ENCODE assay signal across 9 mouse cellular contexts in the genomic region with DNA sequence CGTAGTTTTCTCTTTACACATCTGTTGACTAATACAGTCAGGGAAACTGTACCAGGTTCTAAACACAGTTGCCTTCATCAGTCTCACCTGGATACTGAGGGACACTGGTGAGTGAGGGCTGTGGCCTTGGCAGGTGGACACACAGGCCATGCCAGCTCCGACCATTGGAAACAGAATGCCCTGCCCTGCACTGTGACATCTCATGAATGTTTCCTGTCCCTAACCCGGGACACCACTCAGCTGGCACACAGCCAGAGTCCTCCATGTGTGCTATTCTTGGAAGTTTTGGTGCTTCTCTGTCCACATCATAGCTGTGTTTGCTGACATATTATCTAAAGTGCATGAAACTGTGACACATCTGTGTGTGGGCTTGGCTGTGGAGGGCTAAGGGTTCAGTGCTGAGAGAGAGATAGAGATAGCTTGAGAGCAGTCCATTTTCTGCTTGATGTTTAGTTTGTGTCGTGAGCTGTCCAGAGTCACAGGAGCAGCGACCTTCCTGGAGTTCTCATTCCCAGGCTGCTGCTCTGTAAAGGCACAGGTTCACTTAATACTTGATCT. TPM values are rescaled to one million over a fixed set of nuclear protein-coding genes. Genes with fewer than 3 reads are reported as not detected.
DNase-seq lines count a peak whose midpoint lies in the region; ATAC-seq and TF ChIP-seq lines count a peak whose summit lies in the region.
"Had no signal": no experiment of that assay in that cellular context is flagged by ENCODE, and none has a peak within 500 bp of the region (broad histone marks: within the 10 kb centered on the region; RNA-seq: fewer than 3 reads in every experiment).

No protein-coding gene starts in this region.

- H3K27me3 ChIP-seq in heart, embryonic 11.5 days (ENCODE audit: control insufficient read depth, insufficient read depth, low read length) = no peaks in the 10 kb centered on the region
- no peaks in the 10 kb centered on the region for H3K27me3 ChIP-seq in intestine, postnatal 0 days (replicated peaks; ENCODE audit: control insufficient read depth, insufficient read depth, low read length)

- no peak for ATAC-seq in heart, embryonic 11.5 days (replicated peaks; ENCODE audit: insufficient number of reproducible peaks, low FRiP score, low TSS enrichment)
- no peak for ATAC-seq in intestine, postnatal 0 days

- DNase-seq in adrenal gland, adult (ENCODE audit: inconsistent age in 2 of 2, low spot score in 1 of 2) = peak; percentile 46 to 71
- no peak for DNase-seq in adrenal gland, adult 8-10 months
- DNase-seq in heart, postnatal 25 days (ENCODE audit: low spot score) = no peak
- peak; percentile 61 for DNase-seq in testis, postnatal 10 days (ENCODE audit: low spot score)
- DNase-seq in testis, postnatal 14 days (ENCODE audit: low spot score) = no peak
- DNase-seq in spleen, postnatal 4 days (ENCODE audit: low spot score in 2 of 2) = no peak

- TF ChIP-seq CTCF in intestine, postnatal 0 days (IDR thresholded peaks at IDR 0.05; ENCODE audit: low read depth) = no peak

- H3K4me3 ChIP-seq in heart, embryonic 11.5 days (ENCODE audit: low read depth, low read length) = no peak overlapping the region
- no peak overlapping the region for H3K4me3 ChIP-seq in intestine, postnatal 0 days (ENCODE audit: low read depth, low read length)

- H3K27ac ChIP-seq in heart, embryonic 11.5 days (ENCODE audit: low read depth, low read length) = peak overlapping the region; percentile 46
- H3K27ac ChIP-seq in intestine, postnatal 0 days (ENCODE audit: low read depth, low read length) = no peak overlapping the region
- H3K27ac ChIP-seq: kidney, postnatal 0 days had no signal

- WGBS in heart, embryonic 11.5 days (ENCODE audit: insufficient replicate concordance) = 47% methylated on average over 5 of the region's 5 CpGs
- WGBS in intestine, postnatal 0 days = 55% methylated on average over 5 of the region's 5 CpGs

- H3K9ac ChIP-seq in heart, embryonic 11.5 days (ENCODE audit: low read depth, low read length) = no peak overlapping the region
- no peak overlapping the region for H3K9ac ChIP-seq in intestine, postnatal 0 days (ENCODE audit: low read depth, low read length)

- intact Hi-C loops in heart, postnatal 25 days (cut with DNase I) = no loop called here

- peaks cover 25% of the 10 kb centered on the region for H3K36me3 ChIP-seq in heart, embryonic 11.5 days (ENCODE audit: control insufficient read depth, insufficient read depth, low read length)
- peaks cover 60% of the 10 kb centered on the region for H3K36me3 ChIP-seq in intestine, postnatal 0 days (ENCODE audit: control insufficient read depth, insufficient read depth)

- no peaks in the 10 kb centered on the region for H3K9me3 ChIP-seq in heart, embryonic 11.5 days (replicated peaks; ENCODE audit: control insufficient read depth, low read length)
- no peaks in the 10 kb centered on the region for H3K9me3 ChIP-seq in intestine, postnatal 0 days (ENCODE audit: control insufficient read depth)

- no peak overlapping the region for H3K4me2 ChIP-seq in heart, embryonic 11.5 days
- H3K4me2 ChIP-seq in intestine, postnatal 0 days (replicated peaks; ENCODE audit: low read depth) = no peak overlapping the region

- H3K4me1 ChIP-seq in heart, embryonic 11.5 days (ENCODE audit: control insufficient read depth, insufficient read depth, low read length) = peaks cover 32% of the 10 kb centered on the region
- H3K4me1 ChIP-seq in intestine, postnatal 0 days (replicated peaks; ENCODE audit: control insufficient read depth, insufficient read depth, low read length) = no peaks in the 10 kb centered on the region

RNA-seq across cellular contexts. Expression of gene Sh2b3, which starts 27.7 kb away (rescaled TPM):
- 10 to 100 TPM; 34.5 to 37.3 (median 36.0) TPM for total RNA-seq in adrenal gland, adult 8-10 months (2022)
- polyA plus RNA-seq in heart, embryonic 11.5 days (2014; fragmentation: Nextera tagmentation; extraction: Ambion mirVana) = 16.8 and 17.2 TPM in 2 replicates
- 10 to 100 TPM; 20.3 to 27.3 TPM for total RNA-seq in heart, postnatal 25 days (2021)
- 11.8 and 12.2 TPM in 2 replicates for polyA plus RNA-seq in intestine, postnatal 0 days (2015; fragmentation: Nextera tagmentation; extraction: Ambion mirVana)

RNA-seq across cellular contexts. Expression of gene Pheta1, which starts 39.0 kb away (rescaled TPM):
- 1 to 10 TPM; 6.3 to 9.5 (median 7.5) TPM for total RNA-seq in adrenal gland, adult 8-10 months (2022)
- polyA plus RNA-seq in heart, embryonic 11.5 days (2014; fragmentation: Nextera tagmentation; extraction: Ambion mirVana) = 10.6 and 11.8 TPM in 2 replicates
- total RNA-seq in heart, postnatal 25 days (2021) = 10 to 100 TPM; 12.2 to 13.2 TPM
- polyA plus RNA-seq in intestine, postnatal 0 days (2015; fragmentation: Nextera tagmentation; extraction: Ambion mirVana) = 65.0 and 66.5 TPM in 2 replicates

Comparison
In these comparisons a context has a peak if more than half of its experiments do, and no peak if none do; other contexts are left out.
1. DNase-seq: peak in adrenal gland, adult (2 of 2) and testis, postnatal 10 days (single experiment); none in adrenal gland, adult 8-10 months (single experiment), heart, postnatal 25 days (single experiment), testis, postnatal 14 days (single experiment) and spleen, postnatal 4 days (0 of 2).